Mouse (Mus musculus) adrenal gland, postnatal 4 days (tissue): ENCODE data around the gene Lin54. TPM values are rescaled to one million over a fixed set of nuclear protein-coding genes. Genes with fewer than 3 reads are reported as not detected.

Experiments used
- DNase-seq, 2 experiments: peaks; one replicate each; pipeline ENCODE4 v3.0.0; 2021 to 2022; ENCODE audit warnings: low spot score in 2 of 2, mixed read lengths in 2 of 2
- long read RNA-seq, 2 experiments: library from polyadenylated mRNA; stranded (forward); transcript quantifications; one replicate each; pipeline ENCODE4 v2.0.0; 2021
- total RNA-seq, 2 experiments: library from RNA; stranded (reverse); gene quantifications; 2 replicates each; pipeline ENCODE4 v1.2.3; 2021

Gene Lin54
- 10 to 100 TPM; 15.7 to 19.2 TPM for total RNA-seq
- long read RNA-seq, experiment 1, full-length matches to known transcripts, result 4 of 6 reads
- long read RNA-seq, experiment 1, partial matches to known transcripts, result 0 of 6 reads
- long read RNA-seq, experiment 1, other reads (novel, unspliced or antisense), result 2 of 6 reads
- long read RNA-seq, experiment 2, full-length matches to known transcripts, result 8 of 11 reads
- long read RNA-seq, experiment 2, partial matches to known transcripts, result 2 of 11 reads
- long read RNA-seq, experiment 2, other reads (novel, unspliced or antisense), result 1 of 11 reads

DNA sequence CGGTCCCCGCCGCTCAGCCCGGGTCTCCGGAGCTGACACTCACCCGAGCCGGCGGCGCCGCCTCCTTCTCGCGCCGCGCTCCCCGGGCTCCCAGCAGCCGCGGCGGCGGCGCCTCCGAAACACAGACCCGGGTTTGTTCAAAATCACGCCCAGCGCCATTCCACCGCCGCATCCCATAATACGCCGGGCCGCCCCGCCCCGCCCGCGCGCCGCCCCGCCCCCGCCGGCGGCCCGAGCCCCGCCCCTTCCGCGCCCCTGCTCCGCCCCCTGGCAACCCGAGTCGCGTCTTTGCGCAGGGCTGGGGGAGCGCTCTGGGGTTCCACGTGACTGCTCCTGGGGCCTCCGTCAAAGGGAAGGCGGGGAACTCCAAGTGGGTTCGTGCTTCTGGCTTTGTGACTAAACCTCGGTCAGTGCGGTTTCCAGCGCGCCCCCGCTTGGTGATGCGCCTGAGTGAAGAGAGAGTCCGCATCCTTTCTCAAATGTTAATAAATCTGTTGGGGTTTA is at the start of gene Lin54:
TSS of gene Lin54 (minus strand) at position 182 of the 504 bp plus-strand sequence.
- DNase-seq, result peak; percentile 59 to 83

DNA sequence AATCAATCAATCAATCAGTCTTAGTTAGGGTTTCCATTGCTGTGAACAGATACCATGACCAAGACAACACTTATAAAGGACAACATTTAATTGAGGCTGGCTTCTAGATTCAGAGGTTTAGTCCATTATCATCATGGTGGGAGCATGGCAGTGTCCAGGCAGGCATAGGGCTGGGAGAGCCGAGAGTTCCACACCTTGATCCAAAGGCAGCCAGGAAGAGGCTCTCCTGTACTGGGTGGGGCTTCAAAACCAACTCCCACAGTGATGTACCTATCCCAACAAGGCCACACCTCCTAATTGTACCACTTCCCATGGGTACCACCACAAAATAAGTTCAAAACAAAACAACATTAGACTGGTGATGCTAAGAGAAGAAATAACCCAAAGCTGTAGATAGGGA is 49.7 kb upstream of the Lin54 start:
- DNase-seq, result no peak

DNA sequence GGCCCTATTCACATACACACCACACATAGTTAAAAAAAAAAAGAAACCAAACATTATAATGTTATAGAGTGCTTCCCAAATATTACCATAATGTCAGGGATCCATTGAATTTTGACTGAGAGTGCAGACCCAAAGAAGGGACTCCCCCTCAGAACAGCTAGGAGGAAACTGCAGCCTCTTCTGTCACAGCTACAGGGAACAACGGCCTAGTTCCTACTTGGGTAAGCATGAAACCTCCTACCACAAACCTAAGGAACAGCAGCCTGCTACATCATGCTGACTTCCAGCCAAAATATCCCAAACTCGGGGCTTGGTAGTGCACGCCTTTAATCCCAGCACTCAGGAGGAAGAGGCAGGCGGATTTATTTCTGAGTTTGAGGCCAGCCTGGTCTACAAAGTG is 48.9 kb upstream of the Lin54 start:
- DNase-seq, result no peak

DNA sequence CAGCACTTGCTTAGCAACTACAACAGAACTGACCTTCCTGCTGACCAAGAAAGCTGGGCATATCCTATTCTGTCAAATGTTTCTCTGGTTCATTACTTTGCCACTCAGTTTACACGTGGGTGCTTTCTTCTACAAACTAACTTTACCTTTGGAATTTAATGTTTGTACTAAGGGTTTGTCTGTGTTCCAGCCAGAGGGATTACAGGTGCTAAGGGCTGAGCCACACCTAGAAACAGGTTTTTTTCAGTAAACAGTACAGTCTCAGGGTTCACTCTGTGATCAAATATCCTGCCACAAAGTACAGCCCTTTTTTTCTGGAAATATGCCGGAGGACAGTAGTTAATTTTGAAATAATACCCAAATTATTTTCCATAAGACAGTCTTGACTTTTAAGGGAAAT is 47.8 kb upstream of the Lin54 start:
- DNase-seq, result no peak

GRCm38 (mm10) chr5:100546294-100547080 is 46.0 kb upstream of the Lin54 start:
- no peak for DNase-seq

- no peak for DNase-seq
These were observed 36.2 kb upstream of the Lin54 start for GRCm38 (mm10) chr5:100536638-100537037.

- no peak for DNase-seq
These were observed 35.4 kb upstream of the Lin54 start for GRCm38 (mm10) chr5:100535826-100536225.

DNA sequence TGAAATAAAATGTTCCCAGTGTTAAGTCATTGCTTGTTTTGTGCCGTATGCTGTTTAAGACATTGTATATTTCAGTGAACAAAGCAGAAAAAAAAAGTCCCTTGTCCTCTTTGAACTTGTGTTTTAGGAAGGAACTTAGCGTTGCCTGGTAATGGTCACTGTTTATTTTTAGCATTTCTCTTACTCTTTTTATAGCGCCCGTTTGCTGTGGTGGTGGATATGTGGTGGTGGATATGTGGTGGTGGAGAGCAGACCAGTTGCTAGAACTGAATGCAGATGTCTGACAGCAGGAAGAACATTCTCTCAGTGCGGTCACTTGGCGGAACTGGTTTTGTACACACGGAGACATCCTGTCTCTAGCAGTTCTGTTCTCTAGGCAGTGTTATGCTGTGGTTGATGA is 25.7 kb upstream of the Lin54 start:
- no peak for DNase-seq

DNA sequence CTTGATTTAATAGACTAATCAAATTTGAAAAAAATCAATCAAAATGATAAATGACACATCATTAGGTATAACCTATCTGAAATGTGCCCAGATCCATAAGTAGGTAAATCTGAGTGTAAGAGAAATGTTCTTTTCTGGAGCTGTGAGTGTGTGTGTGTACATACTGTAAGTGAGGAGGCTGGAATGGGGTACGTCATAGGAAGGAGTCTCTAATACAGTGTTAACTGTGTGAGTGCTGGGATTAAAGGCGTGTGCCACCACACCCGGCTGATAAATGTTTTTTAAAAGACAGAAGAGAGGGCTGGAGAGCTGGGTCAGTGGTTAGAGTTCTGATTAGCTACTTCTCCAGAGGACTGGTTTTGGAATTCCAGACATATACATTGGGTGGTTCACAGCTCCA is 25.2 kb upstream of the Lin54 start:
- DNase-seq, result no peak

GRCm38 (mm10) chr5:100524921-100525320 is 24.5 kb upstream of the Lin54 start:
- DNase-seq, result no peak

GRCm38 (mm10) chr5:100523331-100523730 is 22.9 kb upstream of the Lin54 start:
- DNase-seq, result no peak

GRCm38 (mm10) chr5:100520223-100520622 is 19.8 kb upstream of the Lin54 start:
- no peak for DNase-seq

DNA sequence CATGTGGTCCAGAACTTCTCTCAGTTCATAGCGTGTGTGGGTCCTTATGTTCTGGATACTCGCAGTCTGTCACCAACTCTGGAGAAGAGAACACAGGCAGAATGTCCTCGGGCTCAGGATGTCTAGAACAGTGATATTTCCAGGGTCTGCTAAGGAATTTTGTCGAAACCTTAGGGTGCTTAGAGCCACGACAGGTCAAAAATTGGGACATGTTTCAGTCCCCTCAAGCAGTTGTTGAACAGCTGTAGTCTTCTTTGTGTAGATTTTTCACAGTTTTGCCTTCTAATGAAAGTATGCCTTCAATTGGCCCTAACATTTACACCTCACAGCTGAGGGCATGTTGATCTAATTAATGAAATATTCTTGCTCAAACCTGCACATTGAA is 18.6 kb upstream of the Lin54 start:
- DNase-seq, result no peak

DNA sequence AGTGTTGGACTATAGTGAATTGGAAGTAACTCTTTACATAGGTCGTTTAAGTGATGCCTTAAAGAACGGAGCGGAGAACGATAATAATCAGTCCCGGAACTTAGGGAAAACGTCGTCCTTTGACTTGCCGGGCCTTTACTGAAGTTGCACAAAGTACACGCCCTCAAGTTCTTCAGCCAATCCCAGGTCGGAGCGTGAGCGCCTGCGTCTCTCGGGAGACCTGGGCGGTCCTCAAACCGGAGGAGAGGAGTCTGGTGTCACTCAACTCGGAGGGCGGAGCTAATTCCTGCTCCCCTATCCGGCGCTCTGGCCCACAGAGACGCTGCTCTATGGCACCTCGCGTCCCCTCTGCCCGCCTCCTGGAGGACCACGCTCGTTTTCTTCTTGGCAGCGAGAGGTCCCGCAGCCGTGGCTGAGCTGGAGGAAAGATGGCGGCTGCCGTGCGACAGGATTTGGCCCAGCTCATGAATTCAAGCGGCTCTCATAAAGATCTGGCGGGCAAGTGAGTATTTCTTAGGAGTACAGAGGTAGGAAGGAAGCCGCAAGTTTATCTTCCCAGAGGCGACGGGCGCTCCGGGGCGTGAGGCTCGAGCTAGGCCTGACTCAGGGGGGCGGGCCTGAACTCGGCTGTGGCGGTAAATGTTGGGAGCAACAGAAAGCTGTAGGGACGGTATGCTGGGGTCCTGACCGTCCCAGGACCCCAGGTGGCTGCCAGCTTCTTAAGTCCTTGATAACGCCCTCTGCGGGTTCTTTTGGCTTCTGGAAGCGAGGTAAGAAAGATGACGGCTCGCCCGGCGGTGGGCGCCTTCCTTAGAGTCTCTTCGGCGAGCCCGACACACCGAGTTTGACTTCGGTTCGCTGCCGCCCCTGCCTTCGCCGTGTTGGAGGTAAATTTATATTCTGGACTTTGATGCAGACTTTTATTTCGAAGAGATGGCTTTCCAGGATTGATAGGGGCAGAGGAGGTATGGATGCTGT is 17.9 kb upstream of the Lin54 start, which contains the start of gene Cops4:
TSS of gene Cops4 (plus strand) at position 261 of the 978 bp plus-strand sequence.
- peak; percentile 78 to 95 for DNase-seq

- DNase-seq, result no peak
These were observed 12.1 kb upstream of the Lin54 start for GRCm38 (mm10) chr5:100512576-100512975.

GRCm38 (mm10) chr5:100509247-100509646 is 8.8 kb upstream of the Lin54 start:
- DNase-seq, result no peak

GRCm38 (mm10) chr5:100501267-100501666 is 828 bp upstream of the Lin54 start:
- DNase-seq, result no peak

- peak; percentile 5 to 16 for DNase-seq
These were observed 571 bp downstream of the Lin54 start for GRCm38 (mm10) chr5:100499831-100500304.

DNA sequence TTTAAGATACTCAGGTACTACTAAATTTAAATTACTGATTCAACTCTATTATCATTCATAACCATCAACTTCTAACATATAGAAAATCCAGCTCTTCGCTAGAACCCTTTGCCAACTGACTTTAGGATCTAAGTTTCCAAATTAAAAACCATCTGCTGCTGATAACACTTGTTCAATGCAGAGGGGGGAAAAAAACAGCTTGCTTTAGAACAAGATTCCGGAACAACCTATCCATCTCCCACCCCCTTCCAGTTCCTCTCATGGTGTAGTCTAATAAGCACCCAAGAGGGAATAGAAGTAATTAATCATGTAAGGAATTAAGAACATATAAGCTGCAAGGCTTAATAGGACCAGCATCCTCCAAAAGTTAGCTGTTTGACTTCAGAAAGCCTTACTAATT is 1.2 kb downstream of the Lin54 start:
- DNase-seq, result no peak

GRCm38 (mm10) chr5:100498436-100499180 is 1.8 kb downstream of the Lin54 start:
- DNase-seq, result peak; percentile 64 to 68
